Mouse (Mus musculus) frontal cortex, adult (tissue): ENCODE measurements around the gene Zfp57.
"Not testable (repeated sequence)": the region's sequence is repeated elsewhere in the genome, so short reads cannot be mapped to it uniquely, and the experiment has no call there.

Experiments used
- ATAC-seq: cut with Nextera tagmentation; 2 replicates; pipeline ENCODE4 v1.9.2; 2017; ENCODE audit warnings: mild to moderate bottlenecking, moderate library complexity, mixed read lengths; ENCODE audit not compliant: low TSS enrichment

Gene Zfp57

GRCm38 (mm10) chr17:37000863-37001262, at the start of gene Zfp57:
Zfp57 (plus strand) TSS chr17:37001163.
- ATAC-seq = no peak

GRCm38 (mm10) chr17:36952631-36953030, 48.3 kb upstream of the Zfp57 start:
- ATAC-seq = no peak

- no peak for ATAC-seq
These were observed 47.9 kb upstream of the Zfp57 start for GRCm38 (mm10) chr17:36953062-36953461.

GRCm38 (mm10) chr17:36957999-36958743, 42.8 kb upstream of the Zfp57 start, which contains the start of the genes Znrd1 and Znrd1as:
Znrd1 (minus strand) TSS chr17:36958559.
Znrd1as (plus strand) TSS chr17:36958592.
- ATAC-seq = peak; percentile 97

- peak; percentile 22; the same call in 1 of the 2 replicates for ATAC-seq
These were observed 42.1 kb upstream of the Zfp57 start for GRCm38 (mm10) chr17:36958884-36959283.

- ATAC-seq = no peak
These were observed 39.8 kb upstream of the Zfp57 start for GRCm38 (mm10) chr17:36961125-36961524.

GRCm38 (mm10) chr17:36966875-36967274, 34.1 kb upstream of the Zfp57 start:
- no peak for ATAC-seq

GRCm38 (mm10) chr17:36970316-36970890, 30.6 kb upstream of the Zfp57 start:
- no peak for ATAC-seq

- peak; percentile 93 for ATAC-seq
These were observed 29.7 kb upstream of the Zfp57 start for GRCm38 (mm10) chr17:36971172-36971850.

- no peak for ATAC-seq
These were observed 28.2 kb upstream of the Zfp57 start for GRCm38 (mm10) chr17:36972791-36973190.

GRCm38 (mm10) chr17:36973271-36973787, 27.6 kb upstream of the Zfp57 start:
- ATAC-seq = no peak

GRCm38 (mm10) chr17:36981221-36981813, 19.6 kb upstream of the Zfp57 start, which contains the start of gene 2410137M14Rik:
2410137M14Rik (minus strand) TSS chr17:36981237.
- ATAC-seq = peak; percentile 91

- ATAC-seq = no peak
These were observed 19.1 kb upstream of the Zfp57 start for GRCm38 (mm10) chr17:36981845-36982244.

GRCm38 (mm10) chr17:36982253-36983155, 18.5 kb upstream of the Zfp57 start:
- ATAC-seq = no peak

GRCm38 (mm10) chr17:36988475-36988874, 12.5 kb upstream of the Zfp57 start:
- ATAC-seq = peak; percentile 30; the same call in 1 of the 2 replicates

- ATAC-seq = no peak
These were observed 11.5 kb upstream of the Zfp57 start, which contains the start of gene H2-M5 for GRCm38 (mm10) chr17:36989437-36989836. H2-M5 (minus strand) TSS chr17:36989537.

- ATAC-seq = not testable (repeated sequence)
These were observed 10.3 kb upstream of the Zfp57 start for GRCm38 (mm10) chr17:36990630-36991029.

- peak; percentile 74 for ATAC-seq
These were observed 8.4 kb upstream of the Zfp57 start for GRCm38 (mm10) chr17:36992336-36993104.

GRCm38 (mm10) chr17:36993770-36994325, 7.1 kb upstream of the Zfp57 start:
- no peak for ATAC-seq

GRCm38 (mm10) chr17:36994528-36994927, 6.4 kb upstream of the Zfp57 start:
- no peak for ATAC-seq
